Mouse (Mus musculus): ENCODE measurements at regions not wholly inside any gene's neighbourhood (a gene's known extent, or its start where the extent isn't known, plus 50 kb on each side); places are given as distances from the start of the nearest gene placed in this dataset.

DNA sequence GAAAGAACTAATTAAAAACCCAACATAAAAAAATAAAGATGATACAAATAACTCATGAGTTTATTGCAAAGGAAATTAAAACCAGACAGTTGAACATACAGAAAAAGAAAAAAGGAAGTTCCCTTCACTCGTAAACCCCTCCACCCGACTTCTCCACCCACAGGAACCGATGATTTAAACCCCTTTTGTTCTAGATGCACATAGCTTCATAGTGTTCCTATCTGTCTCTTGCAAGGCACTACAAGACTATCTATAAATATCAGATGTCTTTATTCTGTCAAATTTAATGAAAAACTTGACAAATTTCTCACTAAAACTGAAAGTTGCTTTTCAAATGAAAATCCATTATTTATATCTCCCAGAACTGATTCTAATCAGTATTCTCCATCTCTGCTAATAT is 100.2 kb downstream of the Kctd12 start:
- DNase-seq (ENCODE audit: low spot score) = no peak

DNA sequence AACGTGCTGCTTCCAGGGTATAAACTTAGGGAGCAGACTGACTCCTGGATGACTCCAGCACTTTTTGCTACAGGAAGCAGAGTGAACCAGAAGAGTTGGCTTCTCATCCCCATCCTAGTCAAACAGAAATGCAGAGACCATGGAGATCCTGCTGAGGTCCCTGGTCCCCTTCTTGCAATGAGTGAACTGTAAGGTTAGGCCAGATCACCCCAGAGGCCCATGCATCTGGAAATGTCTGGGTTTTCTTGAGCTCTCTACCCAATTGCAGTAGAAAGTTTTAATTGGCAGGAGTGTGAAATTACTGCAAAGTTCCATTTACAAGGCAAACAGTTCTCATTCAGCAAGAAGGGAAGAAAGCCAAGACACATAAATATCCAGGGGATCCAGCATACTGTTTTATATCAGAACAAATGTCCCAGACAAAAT is 101.8 kb downstream of the Kctd12 start:
- DNase-seq (ENCODE audit: low spot score) = no peak

DNA sequence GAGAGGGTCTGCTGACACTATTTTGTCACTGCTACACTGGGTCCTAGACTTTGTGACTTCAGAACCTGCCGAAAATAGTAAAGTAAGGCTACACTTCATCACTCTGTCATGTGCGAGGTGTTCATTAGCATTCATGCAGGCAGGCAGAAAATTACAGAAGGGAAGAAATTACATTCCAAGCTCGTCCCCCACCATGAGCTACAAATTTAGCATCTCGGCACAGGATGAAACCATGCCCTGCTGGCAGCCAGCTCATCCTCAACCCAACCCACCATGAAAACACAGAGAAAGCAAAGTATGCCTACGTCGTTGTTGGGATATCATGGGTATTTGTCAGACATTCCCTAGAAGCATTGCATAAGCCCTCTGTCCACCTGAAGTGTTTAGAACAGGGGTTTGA is 103.9 kb downstream of the Kctd12 start:
- no peak for DNase-seq (ENCODE audit: low spot score)

DNA sequence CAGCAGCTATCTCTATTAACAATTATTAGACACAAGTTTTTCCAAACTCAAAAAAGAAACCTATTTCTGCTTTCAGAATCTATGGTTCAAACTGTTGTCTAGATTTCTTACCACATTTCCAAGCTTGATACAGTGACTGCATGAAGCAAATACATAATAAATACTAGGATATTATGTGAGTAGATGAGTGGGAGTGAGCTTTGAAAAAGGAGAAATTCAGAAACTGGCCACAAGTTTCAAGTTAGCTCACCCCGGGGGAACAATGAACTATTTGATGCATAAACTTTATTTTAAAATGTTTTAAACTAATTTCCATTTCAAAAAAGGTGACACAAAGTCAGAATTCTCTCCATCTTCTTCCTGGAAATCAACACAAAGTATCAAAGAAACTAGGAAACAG is 114.3 kb downstream of the Kctd12 start:
- DNase-seq (ENCODE audit: low spot score) = no peak

DNA sequence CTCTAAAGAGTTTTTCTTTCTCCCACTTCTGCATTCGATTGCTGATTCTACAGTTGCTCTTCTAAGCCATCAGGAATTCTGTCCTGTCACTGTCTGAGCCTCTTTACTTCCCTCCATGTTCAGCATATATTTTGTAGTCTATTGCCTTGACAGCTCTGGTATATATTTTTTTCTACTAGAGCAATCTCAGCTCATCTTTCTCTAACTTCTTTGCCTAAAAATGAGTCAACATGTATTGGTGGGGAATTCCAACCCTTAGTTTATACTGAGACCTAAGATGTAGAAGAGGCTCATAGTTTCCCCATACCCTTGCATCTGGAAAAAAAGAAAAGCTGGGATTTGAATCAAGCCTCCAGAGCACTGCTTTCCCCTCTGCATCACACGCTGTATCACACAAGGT is 114.7 kb downstream of the Kctd12 start:
- DNase-seq (ENCODE audit: low spot score) = no peak

DNA sequence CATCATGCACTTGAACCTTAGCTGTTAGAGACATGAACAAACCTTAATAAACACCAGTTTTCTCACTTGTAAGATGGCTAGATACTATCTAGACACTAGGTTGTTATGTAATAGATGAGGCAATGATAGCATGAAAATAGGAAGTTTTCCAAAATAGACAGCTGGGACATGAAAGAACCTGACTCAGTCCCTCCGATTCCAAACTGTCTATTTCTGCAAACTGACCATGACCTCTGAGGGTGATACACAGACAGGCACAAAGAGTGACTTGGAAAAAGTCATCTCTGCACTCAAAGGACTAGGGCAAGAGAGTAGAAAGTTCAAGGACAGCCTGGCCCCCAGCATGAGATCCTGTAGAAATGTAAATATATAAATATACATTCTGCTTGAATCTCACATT is 115.9 kb downstream of the Kctd12 start:
- no peak for DNase-seq (ENCODE audit: low spot score)

DNA sequence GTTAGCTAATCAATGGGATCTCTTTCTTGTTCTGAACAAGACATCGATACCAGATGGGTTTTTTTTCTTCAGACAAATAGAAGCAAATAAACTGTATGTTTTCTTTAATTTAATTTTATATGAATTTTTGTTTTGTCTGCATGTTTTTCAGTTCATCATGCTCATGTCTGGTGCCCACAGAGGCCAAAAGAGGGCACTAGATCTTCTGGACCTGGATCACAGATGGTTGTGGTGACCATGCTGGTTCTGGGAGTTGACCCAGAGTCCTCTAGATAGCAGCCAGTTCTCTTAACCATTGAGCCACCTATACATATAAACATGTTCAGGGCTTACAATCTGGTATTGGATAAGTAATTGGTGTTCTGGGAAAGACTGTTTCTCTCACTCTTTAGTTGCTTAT is 120.7 kb downstream of the Kctd12 start:
- no peak for DNase-seq (ENCODE audit: low spot score)

DNA sequence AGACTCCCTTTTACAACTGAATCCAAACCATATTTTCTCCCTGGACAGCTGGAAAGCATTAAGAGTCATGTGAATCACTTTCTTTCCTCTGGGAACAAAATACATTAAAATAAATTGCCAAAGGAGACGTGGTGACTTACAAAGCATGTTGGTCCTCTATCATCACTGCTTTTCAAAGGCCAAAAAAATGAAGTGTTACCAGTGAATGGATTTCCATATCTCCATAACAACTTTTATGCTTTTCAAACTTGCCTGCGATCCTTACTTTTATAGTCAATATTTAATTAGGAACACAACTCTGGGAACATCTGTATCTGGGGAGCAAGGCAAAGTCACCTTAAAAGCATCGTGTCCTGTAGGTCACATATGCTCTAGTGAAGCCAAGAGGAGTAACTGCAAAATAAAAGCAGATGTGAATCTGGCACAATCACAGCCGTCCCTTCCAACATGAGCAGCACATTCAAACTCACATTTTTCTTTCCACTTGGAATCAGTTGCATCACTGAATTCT is 123.0 kb downstream of the Kctd12 start:
- no peak for DNase-seq (ENCODE audit: low spot score)

DNA sequence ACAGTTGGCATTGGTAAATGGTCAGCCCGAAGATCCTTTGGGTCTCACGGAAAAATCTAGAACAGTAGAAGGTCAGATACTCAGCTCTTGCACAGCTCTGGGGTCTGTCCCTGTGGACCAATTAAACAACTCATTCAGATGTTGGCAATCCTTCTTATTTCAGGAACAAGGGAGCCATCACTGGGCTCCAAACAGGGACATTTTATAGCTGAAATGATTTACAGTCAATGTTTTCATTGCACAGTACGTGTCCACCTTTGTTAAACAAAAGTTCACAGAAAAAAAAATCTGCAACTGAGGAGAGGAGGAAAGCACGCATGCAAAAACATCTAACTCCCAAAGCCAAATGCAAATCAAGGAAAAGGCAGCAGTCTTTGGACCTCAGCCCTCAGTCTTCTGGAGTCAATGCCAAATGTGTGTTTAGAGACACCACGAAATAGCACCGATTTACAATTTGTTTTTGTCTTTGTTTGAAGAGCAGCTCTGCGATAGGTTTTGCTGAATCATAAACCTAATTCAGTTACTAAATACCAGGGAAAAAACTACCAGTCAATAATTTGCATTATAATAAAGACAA is 127.1 kb downstream of the Kctd12 start:
- DNase-seq (ENCODE audit: low spot score) = no peak

DNA sequence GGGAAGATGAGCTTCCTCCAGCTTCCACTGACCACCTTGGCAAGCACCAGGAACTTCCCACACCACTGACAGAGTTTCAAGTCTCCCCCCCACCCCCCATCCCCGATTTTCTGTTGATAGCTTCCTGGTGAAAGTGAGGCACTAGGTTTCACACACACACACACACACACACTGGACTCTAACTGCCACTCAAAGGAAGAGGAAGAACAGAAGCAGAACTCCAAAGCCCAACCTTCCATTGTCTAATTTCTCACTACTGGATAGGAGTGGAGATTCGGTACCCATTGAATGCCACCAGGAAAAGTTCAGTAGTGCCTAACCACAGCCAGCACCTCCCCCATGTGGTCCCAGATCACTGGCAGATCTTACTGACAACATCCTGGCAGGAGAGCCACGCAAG is 138.7 kb downstream of the Kctd12 start:
- DNase-seq (ENCODE audit: low spot score) = no peak

DNA sequence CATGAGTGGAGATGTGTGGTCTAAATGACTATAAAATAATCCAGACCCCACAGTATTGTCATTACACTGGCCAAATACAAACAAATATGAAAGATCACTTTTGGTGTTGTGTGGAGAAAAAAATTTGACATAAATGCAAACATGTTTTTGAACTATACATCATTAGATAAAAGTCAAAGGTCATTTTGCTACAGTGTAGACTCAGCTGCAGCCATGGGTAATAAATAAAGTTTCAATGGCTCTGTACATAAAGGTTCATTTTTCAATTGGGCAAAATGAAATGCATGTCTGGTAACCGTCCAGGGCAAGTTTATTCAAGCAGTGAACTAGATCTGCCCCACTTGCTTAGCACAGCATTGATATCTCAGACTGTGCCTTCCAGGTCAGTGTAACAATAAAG is 144.8 kb downstream of the Kctd12 start:
- no peak for DNase-seq (ENCODE audit: low spot score)

DNA sequence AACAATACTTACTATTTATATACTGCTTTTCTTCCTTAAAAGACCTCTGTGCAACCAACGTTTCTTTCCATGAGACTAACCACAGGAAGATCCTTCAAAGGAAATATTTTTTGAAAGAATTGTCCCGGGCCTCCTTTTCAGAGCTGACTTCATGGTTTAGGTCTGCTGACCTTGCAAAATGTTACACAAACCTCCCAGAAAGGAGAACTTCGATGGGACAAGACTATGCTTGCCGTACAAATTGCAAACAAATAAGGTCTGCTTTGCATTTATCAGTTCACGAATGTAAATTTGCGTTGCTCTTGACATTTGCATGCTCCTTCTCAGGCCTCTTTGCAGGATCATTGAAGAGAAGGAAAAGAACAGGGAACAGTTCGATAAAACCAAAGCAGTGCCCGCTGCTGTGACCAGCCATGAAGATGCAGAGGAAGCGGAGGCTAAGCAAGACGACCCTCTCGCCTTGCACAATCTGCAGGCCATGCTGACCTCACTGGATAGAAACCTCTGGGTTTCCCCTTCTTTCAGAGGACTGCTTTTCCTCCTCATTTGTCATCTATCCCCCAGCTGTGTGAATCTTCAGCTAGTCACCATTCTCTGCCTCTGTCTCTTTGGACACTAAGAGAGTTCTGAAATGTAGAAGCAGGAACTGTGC is 147.2 kb downstream of the Kctd12 start:
- DNase-seq (ENCODE audit: low spot score) = no peak

DNA sequence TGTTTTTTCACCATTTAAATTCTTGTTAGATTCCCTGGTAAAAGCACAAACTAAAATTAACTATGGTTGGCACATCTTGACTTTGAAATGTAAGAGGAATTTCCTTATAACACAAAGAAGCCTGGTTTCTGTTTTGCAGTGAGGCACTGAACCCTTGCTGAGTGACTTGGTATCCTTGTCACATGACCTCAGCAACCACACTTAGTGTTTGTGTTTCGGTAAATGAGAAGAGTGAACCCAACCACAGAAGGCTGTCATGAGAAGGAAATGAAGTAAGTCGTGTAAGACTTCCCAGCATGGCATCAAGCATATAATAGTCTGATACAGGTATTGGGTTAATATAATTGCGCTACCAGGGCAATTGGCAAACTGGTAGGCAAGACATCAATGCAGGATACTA is 154.0 kb downstream of the Kctd12 start:
- peak; percentile 31 for DNase-seq (ENCODE audit: low spot score)

DNA sequence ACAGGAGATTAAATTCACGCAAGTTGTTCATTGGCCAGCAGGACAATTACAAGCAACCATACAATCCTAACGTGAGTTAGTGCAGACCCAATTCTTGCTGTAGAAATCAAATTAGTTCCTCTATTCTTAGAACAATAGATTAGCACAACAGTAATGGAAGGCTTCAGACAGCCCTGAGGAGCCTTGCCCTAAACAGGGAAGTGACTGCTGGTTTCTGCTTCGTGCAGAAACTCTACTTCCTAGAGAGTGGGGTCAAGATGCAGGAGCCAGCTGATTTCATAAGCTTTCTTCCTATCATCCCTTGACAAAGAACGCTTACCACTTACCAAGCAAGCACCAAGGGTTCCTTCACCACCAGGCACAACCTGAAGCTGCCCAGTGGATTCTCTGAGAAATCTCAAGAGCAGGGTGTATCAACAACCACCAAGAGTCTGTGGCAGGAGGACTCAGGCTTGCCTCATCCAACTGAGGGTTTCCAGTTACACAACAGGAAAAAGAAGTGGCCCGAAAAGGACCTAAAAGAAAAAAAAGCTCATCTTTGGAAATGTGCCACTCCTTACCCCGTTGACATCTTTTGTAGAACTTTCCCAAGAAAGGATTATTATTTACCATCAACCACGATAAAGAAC is 154.6 kb downstream of the Kctd12 start:
- DNase-seq (ENCODE audit: low spot score) = no peak

DNA sequence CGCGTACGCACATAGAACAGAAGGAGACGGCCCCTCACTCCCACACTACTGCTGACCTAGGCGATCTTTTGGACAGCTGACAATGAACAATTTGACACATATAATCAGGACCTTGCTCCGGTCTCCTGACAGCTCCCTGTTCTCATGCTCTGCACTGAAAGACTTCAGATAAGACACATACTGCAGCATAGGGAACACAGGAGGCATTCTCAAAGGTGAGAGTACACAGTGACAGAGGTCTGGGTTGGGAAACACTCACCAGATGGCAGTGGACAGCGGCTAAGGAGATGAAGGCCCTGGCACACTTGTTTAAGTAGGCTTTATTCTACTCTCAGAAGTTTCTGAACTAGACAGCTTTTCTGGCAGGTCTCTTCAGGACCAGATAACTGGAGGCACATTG is 156.9 kb downstream of the Kctd12 start:
- DNase-seq (ENCODE audit: low spot score) = no peak

DNA sequence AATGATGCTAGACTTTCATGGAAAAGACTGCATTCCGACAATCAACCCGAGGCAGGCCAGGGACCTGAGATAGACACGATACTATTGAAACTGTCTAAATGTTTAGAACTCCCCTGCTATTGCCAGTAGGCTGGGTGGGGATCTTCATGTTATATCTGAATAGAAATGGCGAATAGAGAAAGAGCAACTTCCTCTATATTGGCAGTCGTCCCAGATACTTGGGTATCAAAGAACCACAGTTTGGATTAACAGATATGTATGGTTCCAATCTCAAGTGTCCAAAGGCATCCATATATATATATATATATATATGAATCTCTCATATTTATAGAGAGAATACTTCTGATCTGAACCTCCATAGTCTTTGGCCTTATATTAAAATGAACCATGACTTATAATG is 161.8 kb downstream of the Kctd12 start:
- DNase-seq (ENCODE audit: low spot score) = no peak

DNA sequence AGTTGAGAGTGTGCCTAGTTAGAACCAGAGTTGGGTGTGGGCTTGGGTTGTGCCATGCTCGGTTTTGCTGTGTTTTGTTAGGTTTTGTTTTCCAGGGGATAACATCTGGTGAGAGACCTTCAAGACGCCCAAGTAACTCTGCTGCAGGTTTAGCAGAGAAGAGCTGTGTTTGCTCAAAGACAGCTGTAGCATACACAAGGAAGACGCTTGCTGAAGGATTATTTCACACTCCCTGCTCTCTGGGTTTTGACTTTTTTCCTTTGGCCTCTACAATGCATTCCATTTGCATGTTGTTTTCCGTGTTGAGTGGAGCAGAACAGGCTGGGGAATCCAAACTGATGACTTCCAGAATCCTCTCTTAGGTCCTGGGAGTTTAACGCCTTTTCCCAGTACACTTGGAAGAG is 170.8 kb downstream of the Kctd12 start:
- DNase-seq (ENCODE audit: low spot score) = no peak

DNA sequence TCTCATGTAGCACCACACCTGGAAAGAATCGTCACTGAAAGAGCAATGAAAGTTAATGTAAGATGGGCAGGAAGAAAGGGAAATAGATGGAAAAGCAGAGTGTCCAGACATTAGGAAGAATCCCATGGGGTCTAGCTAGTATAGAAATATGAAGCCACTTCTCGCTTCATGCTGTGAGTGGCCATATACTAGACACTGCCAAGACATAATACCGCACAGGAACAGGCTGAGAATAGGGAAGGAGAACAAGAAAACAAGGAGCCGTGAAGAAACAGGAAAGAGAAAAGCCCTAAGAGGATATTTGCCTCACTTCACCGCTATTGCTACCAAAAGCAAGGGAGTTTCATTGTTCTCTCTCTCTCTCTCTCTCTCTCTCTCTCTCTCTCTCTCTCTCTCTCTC is 171.4 kb downstream of the Kctd12 start:
- DNase-seq (ENCODE audit: low spot score) = no peak

DNA sequence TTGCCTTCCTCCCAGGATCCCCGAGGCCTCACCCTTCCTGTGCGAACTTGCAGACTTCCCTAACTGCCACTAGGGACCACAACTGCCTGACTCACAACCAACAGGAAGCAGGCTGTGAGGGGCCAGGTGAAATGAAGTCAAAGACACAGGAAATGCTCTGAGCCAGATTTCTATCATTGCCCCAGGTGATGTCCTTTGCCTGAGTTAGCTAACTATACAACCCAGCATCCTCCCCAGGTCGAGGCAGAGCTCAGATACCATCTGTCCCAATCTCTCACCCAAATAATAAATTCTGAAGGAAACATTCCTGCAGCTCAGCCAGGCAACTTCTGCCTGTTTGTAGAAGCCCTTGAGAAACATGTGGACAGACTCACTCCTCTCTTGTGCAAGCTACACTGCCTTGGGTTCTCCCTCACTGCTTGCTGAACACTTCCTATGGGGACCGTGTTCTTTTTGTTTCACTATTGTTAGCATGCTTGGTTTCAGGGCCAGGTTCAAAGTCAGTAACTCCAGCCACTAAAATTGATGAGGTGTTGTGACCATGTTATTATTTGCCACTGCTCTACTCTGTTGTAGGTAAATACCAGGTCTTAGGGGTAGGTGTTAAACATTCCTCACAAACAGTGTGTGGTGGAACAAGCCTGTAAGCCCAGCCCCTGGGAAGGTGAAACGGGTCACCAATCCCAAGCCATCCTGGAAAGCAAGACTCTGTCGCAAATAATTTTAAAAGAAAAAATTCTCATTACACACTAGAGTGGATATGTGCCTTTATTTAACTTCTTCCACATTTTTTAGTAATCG is 172.1 kb downstream of the Kctd12 start:
- DNase-seq (ENCODE audit: low spot score) = peak; percentile 61

DNA sequence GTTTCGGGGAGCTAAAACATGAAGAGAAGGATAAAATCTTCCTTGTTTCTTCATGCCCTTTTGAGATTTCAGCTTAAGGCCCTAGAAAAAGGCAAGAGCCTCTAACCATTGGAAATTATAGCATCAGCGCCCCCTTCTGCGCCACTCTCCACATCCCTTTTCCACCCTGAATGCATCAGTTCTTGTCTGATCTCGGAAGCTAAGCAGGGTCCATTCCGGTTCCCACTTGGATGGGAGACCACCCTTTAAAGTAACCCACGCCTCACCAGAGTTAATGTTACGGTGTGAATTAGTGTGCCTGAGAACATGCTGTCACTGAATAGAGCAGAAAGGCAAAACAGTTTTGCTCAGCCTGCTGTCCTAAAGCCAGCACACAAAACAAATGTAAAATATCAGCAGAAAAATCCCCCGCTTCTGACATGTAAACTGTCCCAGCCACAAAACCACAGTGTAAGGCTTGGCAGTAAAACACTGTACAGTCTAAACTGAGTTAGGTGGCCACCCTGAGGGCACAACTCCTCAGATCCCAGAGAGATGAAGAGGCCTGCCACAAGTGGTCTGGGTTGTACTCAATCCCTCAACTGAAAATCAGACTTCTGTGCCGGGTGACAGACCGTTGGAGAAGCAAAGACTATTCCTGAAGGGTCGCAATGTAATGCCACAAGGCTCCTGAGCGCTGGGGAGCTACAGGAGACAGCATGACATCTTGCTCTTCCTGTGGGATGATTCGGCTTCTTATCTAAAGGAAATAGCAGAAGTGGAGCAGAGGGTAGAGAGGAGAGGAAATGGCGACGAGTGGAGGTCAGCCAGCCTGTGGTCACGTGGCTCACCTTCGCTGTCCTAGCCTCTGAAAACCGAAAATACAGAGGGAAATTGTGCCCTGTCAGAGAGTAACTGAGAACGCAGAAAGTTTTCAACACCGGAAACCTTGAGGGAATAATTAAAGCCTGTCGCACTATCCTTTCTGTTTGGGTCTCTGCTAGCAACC is 176.2 kb downstream of the Kctd12 start:
- peak; percentile 30 for DNase-seq (ENCODE audit: low spot score)

DNA sequence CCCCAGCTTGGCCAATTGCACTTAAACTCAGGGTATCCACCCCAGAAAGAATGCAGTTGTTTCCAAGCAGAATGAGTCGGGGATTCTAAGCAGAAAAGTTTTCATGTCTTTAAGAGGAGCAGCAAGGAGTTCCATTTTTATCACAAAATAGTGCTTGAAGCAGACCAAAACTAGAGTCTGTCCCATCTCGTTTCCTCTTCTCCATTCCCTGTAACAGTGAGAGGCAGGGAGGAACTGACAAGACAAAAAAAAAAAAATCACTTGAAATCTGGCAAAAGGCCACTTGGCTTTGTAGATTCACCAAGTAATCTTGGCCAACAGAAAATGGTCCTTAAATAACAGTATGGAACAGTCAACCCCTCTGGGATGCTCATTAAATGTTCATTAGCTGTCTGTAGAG is 186.8 kb downstream of the Kctd12 start:
- no peak for DNase-seq (ENCODE audit: low spot score)

DNA sequence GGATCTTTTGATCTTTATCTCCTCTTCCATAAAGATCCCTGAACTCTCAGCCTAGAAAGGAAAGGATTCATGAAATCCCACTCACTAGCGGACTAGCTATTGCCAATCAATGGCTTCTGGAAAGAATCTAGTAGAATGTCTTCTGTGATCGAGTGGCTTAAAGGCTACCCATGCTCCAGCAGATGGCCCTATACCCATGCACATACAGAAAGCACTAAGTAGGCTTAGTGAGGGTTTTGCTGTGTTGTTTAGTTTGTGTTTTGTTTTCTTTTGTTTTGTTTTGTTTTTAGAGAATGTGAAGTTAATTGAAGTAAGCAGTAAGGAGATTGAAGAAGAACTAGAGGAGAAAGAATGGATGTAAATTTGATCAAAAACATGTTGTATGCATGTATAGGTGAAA is 187.5 kb downstream of the Kctd12 start:
- no peak for DNase-seq (ENCODE audit: low spot score)
